Mouse (Mus musculus) lung, embryonic 16.5 days (tissue): ENCODE data around the gene Gm49380. TPM values are rescaled to one million over a fixed set of nuclear protein-coding genes. Genes with fewer than 3 reads are reported as not detected.
A peak's percentile ranks its signal among the peaks of the same experiment; 100 is the strongest.

ENCODE experiments used
- ATAC-seq: fragments of 200-750 bp; cut with Nextera tagmentation; 2 replicates; pipeline ENCODE4 v1.8.0; 2017; ENCODE audit warnings: low read depth, mild to moderate bottlenecking, moderate library complexity
- H3K27ac ChIP-seq: fragments of 300-500 bp; sonication (generic); 2 replicates; pipeline ENCODE4 v1.5.1; 2014; ENCODE audit warnings: mild to moderate bottlenecking, control low read depth, low read length
- H3K27me3 ChIP-seq: fragments of 300-500 bp; sonication (generic); 2 replicates; pipeline ENCODE4 v1.6.1; 2014; ENCODE audit warnings: low read depth, low read length, mixed read lengths; ENCODE audit not compliant: control insufficient read depth, insufficient read depth
- H3K36me3 ChIP-seq: fragments of 300-500 bp; sonication (generic); 2 replicates; pipeline ENCODE4 v1.6.1; 2014; ENCODE audit warnings: low read length; ENCODE audit not compliant: control insufficient read depth, insufficient read depth
- H3K4me1 ChIP-seq: fragments of 300-500 bp; sonication (generic); replicated peaks from 2 replicates; pipeline ENCODE4 v1.6.1; 2014; ENCODE audit warnings: low read length, mixed read lengths; ENCODE audit not compliant: control insufficient read depth, insufficient read depth
- H3K4me2 ChIP-seq: fragments of 300-500 bp; sonication (generic); 2 replicates; pipeline ENCODE4 v1.6.1; 2014; ENCODE audit warnings: low read depth, low read length, control low read depth
- H3K4me3 ChIP-seq: fragments of 300-500 bp; sonication (generic); 2 replicates; pipeline ENCODE4 v1.5.1; 2014; ENCODE audit warnings: mild to moderate bottlenecking, low read length, control low read depth
- H3K9ac ChIP-seq: fragments of 300-500 bp; sonication (generic); 2 replicates; pipeline ENCODE4 v1.6.1; 2014; ENCODE audit warnings: low read length, control low read depth
- H3K9me3 ChIP-seq: fragments of 300-500 bp; sonication (generic); 2 replicates; pipeline ENCODE4 v1.6.1; 2016; ENCODE audit warnings: low read length; ENCODE audit not compliant: control insufficient read depth
- WGBS: fragments of 180-500 bp; shearing (Covaris S2); extraction: QIAGEN DNeasy Blood & Tissue Kit; methylation state at CpG from one replicate; pipeline ENCODE4 v1.1.7; 2014; 5-methylcytosine and 5-hydroxymethylcytosine counted together
- polyA plus RNA-seq: library from polyadenylated mRNA; unstranded; fragments of >200 nt; fragmentation: Nextera tagmentation; extraction: Ambion mirVana; gene quantifications from 2 replicates; pipeline ENCODE4 v1.2.1, GENCODE M21; 2015

Gene Gm49380
- 0.13 and 0.14 TPM in 2 replicates for polyA plus RNA-seq

DNA sequence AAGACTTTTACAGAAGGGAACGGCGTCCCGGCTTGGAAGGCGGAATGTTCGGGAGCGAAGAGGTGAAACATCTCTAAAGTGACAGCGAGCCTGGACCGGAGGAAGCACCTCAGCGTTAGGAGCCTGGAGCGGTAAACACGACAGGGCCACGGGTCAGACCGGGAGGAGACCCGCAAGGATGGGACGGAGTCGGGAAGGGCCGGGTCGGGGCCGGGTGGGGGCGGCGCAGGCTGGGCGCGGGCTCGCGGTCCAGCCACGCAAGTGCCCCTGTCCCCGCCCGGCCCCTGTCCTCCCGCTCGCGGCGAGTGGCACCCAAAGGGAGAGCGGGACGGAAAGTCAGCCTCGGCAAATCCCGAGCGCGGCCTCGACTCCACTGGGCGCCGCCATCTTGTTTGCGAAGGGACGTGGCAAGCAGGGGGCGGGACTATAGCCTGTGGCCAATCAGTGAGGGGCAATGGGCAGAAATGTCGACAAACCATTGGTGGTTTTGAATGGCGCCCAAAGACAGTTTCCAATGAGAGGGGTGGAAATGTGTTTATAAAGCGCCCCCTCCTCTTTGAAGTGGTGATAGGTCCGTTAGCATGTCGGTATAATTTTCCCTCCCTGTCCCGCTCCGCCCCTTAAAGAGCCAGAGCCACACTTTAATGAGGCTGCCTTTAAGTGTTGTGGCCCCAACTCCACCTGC, at the start of gene Gm49380, which contains the start of gene Rnf26:
Gm49380 (minus strand) TSS at position 396 of the 685 bp plus-strand sequence.
Rnf26 (minus strand) TSS at position 413 of the 685 bp plus-strand sequence.
- peak within 1 kb of the TSS; percentile 60 for H3K4me2 ChIP-seq
- peak within 1 kb of the TSS; percentile 80 for H3K4me3 ChIP-seq
- peaks cover 4% of the 10 kb centered on the region for H3K36me3 ChIP-seq
- peak; percentile 97 for ATAC-seq
- no peaks in the 10 kb centered on the region for H3K9me3 ChIP-seq
- no peaks in the 10 kb centered on the region for H3K27me3 ChIP-seq
- peaks cover 27% of the 10 kb centered on the region for H3K4me1 ChIP-seq
- peak within 1 kb of the TSS; percentile 90 for H3K9ac ChIP-seq
- H3K27ac ChIP-seq, result peak within 1 kb of the TSS; percentile 73; the same call in 1 of the 2 replicates
- WGBS, result under 1% methylated on average over 51 of the region's 51 CpGs

DNA sequence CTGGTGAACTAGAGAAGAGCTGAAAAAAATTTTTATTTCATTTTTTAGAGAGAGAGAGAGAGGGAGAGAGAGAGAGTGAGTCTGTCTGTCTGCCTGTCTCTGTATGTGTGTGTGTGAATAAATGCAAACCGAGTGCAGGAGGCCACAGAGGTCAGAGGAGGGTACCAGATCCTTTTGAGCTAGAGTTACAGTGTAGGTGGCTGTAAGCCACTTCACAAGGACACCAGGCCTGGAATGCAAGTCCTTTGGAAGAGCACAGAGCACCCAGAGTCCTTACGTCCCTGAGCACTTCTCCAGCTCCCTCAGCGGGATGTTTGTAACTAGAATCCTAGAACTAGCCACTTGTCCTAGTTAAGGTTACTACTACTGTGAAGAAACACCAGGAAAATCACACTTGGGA, 46.6 kb upstream of the Gm49380 start:
- Histone ChIP-seq H3K27me3 (no peaks in the 10 kb centered on the region), H3K9ac (no peak overlapping the region), H3K9me3 (no peaks in the 10 kb centered on the region), H3K4me2 (no peak overlapping the region), H3K4me3 (no peak overlapping the region), H3K27ac (no peak overlapping the region), H3K4me1 (no peaks in the 10 kb centered on the region), H3K36me3 (peaks cover 49% of the 10 kb centered on the region)
- ATAC-seq, result no peak
- 80% methylated on average over 3 of the region's 3 CpGs for WGBS

DNA sequence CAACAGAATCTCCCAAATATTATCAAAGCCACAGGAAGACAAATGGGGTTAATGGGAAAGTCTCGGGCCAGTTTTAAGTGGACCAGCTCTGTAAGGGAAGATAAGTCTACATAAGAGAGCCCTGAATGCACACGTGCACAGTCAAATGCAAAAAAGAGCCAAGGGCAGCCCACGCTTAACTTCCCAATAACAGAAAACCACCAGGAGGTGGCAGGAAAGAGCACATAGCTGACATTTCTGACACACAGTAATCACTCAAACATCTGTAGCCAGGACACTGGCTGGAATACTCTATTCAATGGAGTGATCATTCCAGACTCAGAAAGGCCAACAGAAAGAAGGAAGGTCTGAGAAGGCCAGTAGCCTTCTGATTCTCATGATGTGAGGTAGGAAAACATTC, 34.0 kb upstream of the Gm49380 start:
- no peak overlapping the region for H3K4me2 ChIP-seq
- H3K9me3 ChIP-seq, result no peaks in the 10 kb centered on the region
- H3K4me3 ChIP-seq, result no peak overlapping the region
- peaks cover 17% of the 10 kb centered on the region; the same call in 1 of the 2 replicates for H3K36me3 ChIP-seq
- no peak overlapping the region for H3K9ac ChIP-seq
- no peak for ATAC-seq
- 59% methylated on average over 3 of the region's 3 CpGs for whole genome bisulfite sequencing
- H3K4me1 ChIP-seq, result 0 out of 2 replicates have a peak, but pooled peaks cover 3% of the 10 kb centered on the region
- H3K27ac ChIP-seq, result no peak overlapping the region
- no peaks in the 10 kb centered on the region for H3K27me3 ChIP-seq

DNA sequence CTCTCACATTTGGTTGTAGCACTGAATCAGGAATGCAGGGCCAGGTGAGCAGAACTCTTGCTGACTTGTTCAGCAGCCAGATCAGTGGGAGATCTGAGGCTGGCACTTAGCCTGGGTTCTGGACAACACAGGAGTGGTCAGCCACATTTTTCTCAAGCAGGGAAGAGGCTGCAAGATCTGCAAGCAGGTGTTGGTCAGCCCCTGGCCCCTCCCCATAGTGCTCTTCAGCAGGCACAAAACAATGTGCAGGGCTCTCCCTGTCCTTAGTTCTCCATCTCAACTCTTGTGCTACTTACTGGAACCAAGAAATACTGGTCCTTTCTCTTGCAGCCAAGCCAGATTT, 31.4 kb upstream of the Gm49380 start:
- Histone ChIP-seq H3K9ac (no peak overlapping the region), H3K27me3 (no peaks in the 10 kb centered on the region), H3K27ac (no peak overlapping the region), H3K4me3 (no peak overlapping the region), H3K36me3 (peaks cover 10% of the 10 kb centered on the region), H3K4me2 (no peak overlapping the region), H3K4me1 (0 out of 2 replicates have a peak, but pooled peaks cover 3% of the 10 kb centered on the region), H3K9me3 (no peaks in the 10 kb centered on the region)
- ATAC-seq, result no peak

DNA sequence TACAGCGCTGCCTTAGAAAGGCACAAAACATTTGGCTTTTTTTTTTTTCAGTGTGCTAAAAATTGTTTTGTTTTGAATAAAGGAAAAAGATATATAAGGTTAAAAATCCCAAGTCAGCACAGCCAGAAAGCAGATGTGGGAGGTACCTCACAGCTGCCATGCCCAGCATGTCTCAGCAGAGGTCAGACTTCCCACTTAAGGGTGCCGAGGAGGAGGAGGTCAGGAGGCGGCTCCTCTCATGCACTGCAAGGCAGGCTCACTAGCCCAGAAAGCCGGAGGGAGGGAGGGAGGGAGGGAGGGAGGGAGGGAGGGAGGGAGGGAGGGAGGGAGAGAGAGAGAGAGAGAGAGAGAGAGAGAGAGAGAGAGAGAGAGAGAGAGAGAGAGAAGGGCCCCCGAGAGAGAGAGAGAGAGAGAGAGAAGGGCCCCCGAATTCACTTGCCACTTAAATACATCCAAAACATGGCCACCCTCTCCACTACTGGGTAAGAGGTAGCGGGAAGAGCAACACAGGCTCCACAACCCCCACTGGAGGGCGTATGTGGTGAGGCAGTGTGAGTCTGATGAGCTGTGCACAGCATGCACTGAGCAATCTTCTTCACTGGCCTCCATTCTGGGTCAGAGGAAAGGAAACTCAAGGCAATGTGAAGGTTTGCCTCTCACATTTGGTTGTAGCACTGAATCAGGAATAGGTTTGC, 30.9 kb upstream of the Gm49380 start:
- peaks cover 5% of the 10 kb centered on the region for H3K36me3 ChIP-seq
- WGBS, result 28% methylated on average over 7 of the region's 8 CpGs

DNA sequence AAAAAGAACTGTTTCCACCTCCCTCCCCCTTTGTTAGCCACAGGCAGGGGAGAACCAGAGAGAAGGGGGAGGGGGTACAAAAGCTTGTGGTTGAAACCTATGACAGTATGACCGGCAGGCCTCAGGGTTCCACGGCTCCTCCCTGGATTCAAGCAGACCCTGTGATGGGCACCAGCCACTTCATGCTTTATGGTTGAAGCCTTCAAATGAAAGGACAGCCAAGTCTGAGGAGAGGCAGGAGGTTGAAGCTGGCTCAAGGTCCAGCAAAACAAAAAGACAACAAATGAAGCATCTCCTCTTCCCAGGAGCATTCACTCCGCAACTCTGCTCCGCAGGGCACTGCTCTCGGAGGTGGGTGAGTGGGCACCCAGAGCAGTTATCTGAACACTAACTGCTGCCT, 30.1 kb upstream of the Gm49380 start:
- H3K27ac ChIP-seq, result peak overlapping the region; percentile 37; the same call in 1 of the 2 replicates

More for the DNA sequence above, 30.9 kb upstream of the Gm49380 start:
- no peak overlapping the region for H3K4me2 ChIP-seq
- no peaks in the 10 kb centered on the region for H3K9me3 ChIP-seq
- H3K27me3 ChIP-seq, result no peaks in the 10 kb centered on the region
- ATAC-seq, result peak; percentile 72; the same call in 1 of the 2 replicates
- 0 out of 2 replicates have a peak, but pooled peaks cover 3% of the 10 kb centered on the region for H3K4me1 ChIP-seq
- no peak overlapping the region for H3K4me3 ChIP-seq
- no peak overlapping the region for H3K9ac ChIP-seq
- no peak overlapping the region for H3K27ac ChIP-seq

DNA sequence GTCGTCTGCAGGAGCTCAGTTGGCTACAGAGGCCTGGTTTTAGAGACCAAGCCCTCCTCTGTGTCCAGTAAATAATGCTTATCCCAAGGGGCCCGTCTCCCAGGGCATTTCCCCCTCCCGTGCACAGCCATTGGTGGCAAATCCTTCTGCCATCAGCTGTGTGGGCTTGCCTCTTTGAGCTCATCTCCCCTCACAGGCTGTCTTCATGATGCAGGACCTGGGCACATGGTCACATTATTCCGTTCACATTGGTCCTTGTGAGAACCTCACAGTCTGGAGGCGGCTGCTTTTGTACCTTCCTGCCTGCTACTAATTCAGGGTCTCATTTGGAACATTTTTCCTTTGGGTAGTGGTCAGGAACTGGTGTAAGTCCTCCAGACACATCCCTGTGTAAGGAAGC, 28.7 kb upstream of the Gm49380 start:
- Histone ChIP-seq H3K4me1 (0 out of 2 replicates have a peak, but pooled peaks cover 3% of the 10 kb centered on the region), H3K4me2 (no peak overlapping the region), H3K36me3 (peaks cover 5% of the 10 kb centered on the region), H3K9me3 (no peaks in the 10 kb centered on the region), H3K27ac (no peak overlapping the region), H3K9ac (no peak overlapping the region), H3K4me3 (no peak overlapping the region), H3K27me3 (no peaks in the 10 kb centered on the region)
- 54% methylated on average over 5 of the region's 5 CpGs for WGBS
- ATAC-seq, result no peak

More for the DNA sequence above, 30.1 kb upstream of the Gm49380 start:
- Histone ChIP-seq H3K4me3 (no peak overlapping the region), H3K27me3 (no peaks in the 10 kb centered on the region), H3K9ac (no peak overlapping the region), H3K4me2 (no peak overlapping the region), H3K9me3 (no peaks in the 10 kb centered on the region), H3K36me3 (peaks cover 5% of the 10 kb centered on the region), H3K4me1 (0 out of 2 replicates have a peak, but pooled peaks cover 3% of the 10 kb centered on the region)
- WGBS, result 77% methylated on average over 5 of the region's 5 CpGs
- no peak for ATAC-seq

DNA sequence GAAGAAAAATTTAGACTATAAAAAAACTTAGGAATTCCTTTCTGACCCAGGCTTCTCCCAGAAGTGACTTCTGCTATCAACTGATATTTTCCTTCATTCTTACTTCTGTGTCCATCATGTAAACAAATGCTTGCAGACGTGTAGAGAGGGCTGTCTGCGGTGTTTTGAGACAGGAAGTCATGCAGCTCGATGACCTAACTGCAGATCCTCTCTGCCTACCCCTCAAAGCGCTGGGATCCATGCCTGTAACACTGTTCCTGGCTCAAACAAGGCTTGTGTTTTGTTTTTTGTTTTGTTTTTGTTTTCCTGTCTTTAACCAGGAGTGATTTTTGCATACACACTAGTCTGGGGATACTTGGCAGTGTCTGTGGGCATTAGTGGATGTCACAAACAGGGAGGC, 24.5 kb upstream of the Gm49380 start:
- Histone ChIP-seq H3K9me3 (no peaks in the 10 kb centered on the region), H3K9ac (no peak overlapping the region), H3K4me3 (no peak overlapping the region), H3K27me3 (peaks cover 7% of the 10 kb centered on the region), H3K4me2 (no peak overlapping the region), H3K4me1 (peaks cover 30% of the 10 kb centered on the region), H3K27ac (no peak overlapping the region), H3K36me3 (peaks cover 5% of the 10 kb centered on the region)
- 31% methylated on average over 4 of the region's 4 CpGs for WGBS
- no peak for ATAC-seq

DNA sequence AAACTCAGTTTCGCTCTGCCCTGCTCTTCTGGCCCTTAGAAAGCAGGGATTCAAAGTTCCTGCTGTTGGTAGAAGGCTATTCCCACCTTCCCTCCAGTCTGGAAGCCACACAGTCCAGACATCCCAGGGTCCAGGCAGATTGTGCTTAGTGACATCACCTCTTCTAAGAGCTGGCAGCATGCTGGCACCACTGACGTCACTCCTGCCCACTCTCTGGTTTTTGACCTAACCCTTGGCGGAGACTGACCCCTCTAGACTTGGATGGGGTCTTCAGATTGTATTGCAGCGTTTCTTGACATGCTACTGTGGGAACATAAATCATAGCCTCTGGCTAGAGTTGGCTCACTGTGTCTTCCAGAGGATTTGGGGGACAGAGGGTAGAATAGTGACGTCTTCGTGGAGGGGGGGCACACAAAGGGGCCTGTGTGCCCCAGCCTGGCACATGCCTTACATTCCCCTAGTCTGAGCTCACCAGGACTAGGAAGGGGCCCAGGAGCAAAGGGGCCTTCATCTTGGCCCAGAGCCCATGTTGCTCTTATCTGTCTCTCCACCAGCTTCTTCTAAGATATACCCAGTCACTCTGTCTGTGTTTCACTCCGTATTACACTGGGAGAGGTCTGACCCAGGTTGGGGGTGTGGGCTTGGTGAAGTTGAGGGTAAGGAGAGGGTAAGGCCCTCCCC, 22.6 kb upstream of the Gm49380 start:
- peaks cover 7% of the 10 kb centered on the region for H3K27me3 ChIP-seq
- WGBS, result 17% methylated on average over 7 of the region's 7 CpGs
- H3K4me2 ChIP-seq, result peak overlapping the region; percentile 76
- 0 out of 2 replicates have a peak, but pooled peaks have one; percentile 10 for ATAC-seq
- H3K4me1 ChIP-seq, result peaks cover 33% of the 10 kb centered on the region
- H3K36me3 ChIP-seq, result no peaks in the 10 kb centered on the region
- H3K4me3 ChIP-seq, result peak overlapping the region; percentile 68
- peak overlapping the region; percentile 93 for H3K27ac ChIP-seq
- H3K9ac ChIP-seq, result peak overlapping the region; percentile 72
- H3K9me3 ChIP-seq, result no peaks in the 10 kb centered on the region
